In genomic region chr12:86947681-86948401, GRCm38 (mm10) we compare ENCODE assay signal across 9 mouse cellular contexts. TPM values are rescaled to one million over a fixed set of nuclear protein-coding genes. Genes with fewer than 3 reads are reported as not detected.
A peak's percentile ranks its signal among the peaks of the same experiment; 100 is the strongest.
DNase-seq lines count a peak whose midpoint lies in the region; ATAC-seq lines count a peak whose summit lies in the region.
"Had no signal": no experiment of that assay in that cellular context is flagged by ENCODE, and none has a peak within 500 bp of the region (broad histone marks: within the 10 kb centered on the region; RNA-seq: fewer than 3 reads in every experiment).

No protein-coding gene starts in this region.

- no peaks in the 10 kb centered on the region for H3K9me3 ChIP-seq in embryonic facial prominence, embryonic 10.5 days
- H3K9me3 ChIP-seq in limb, embryonic 13.5 days = no peaks in the 10 kb centered on the region
- H3K9me3 ChIP-seq in midbrain, embryonic 14.5 days (ENCODE audit: control insufficient read depth, low read length) = no peaks in the 10 kb centered on the region

- peak overlapping the region; percentile 81 for H3K4me3 ChIP-seq in embryonic facial prominence, embryonic 10.5 days
- peak overlapping the region; percentile 68 for H3K4me3 ChIP-seq in limb, embryonic 13.5 days
- peak overlapping the region; percentile 64 for H3K4me3 ChIP-seq in midbrain, embryonic 14.5 days (replicated peaks; ENCODE audit: low read depth, low read length)

- DNase-seq in urinary bladder, postnatal 14 days (ENCODE audit: low spot score) = peak; percentile 54
- DNase-seq in urinary bladder, postnatal 10 days (ENCODE audit: low spot score) = no peak
- peak; percentile 13 for DNase-seq in embryonic facial prominence, embryonic 10.5 days (ENCODE audit: low spot score)
- peak; percentile 48 to 57 for DNase-seq in gastrocnemius, postnatal 36 days
- DNase-seq in kidney, adult 18-20 months = peak; percentile 82
- DNase-seq in midbrain, embryonic 14.5 days = peak; percentile 57
- DNase-seq in Muller cell, postnatal 12 days (ENCODE audit: inconsistent ontology term) = no peak

- WGBS in embryonic facial prominence, embryonic 10.5 days = 22% methylated on average over 26 of the region's 26 CpGs
- 17% methylated on average over 26 of the region's 26 CpGs for WGBS in limb, embryonic 13.5 days
- 19% methylated on average over 26 of the region's 26 CpGs for WGBS in midbrain, embryonic 14.5 days

- H3K27ac ChIP-seq in embryonic facial prominence, embryonic 10.5 days (replicated peaks) = peak overlapping the region; percentile 99
- peak overlapping the region; percentile 78 for H3K27ac ChIP-seq in limb, embryonic 13.5 days
- peak overlapping the region; percentile 99 for H3K27ac ChIP-seq in midbrain, embryonic 14.5 days (replicated peaks; ENCODE audit: low read depth, low read length)

- H3K27me3 ChIP-seq in embryonic facial prominence, embryonic 10.5 days (replicated peaks; ENCODE audit: low read depth, poor library complexity, severe bottlenecking) = no peaks in the 10 kb centered on the region
- H3K27me3 ChIP-seq in limb, embryonic 13.5 days = no peaks in the 10 kb centered on the region
- no peaks in the 10 kb centered on the region for H3K27me3 ChIP-seq in midbrain, embryonic 14.5 days (ENCODE audit: control insufficient read depth, insufficient read depth, low read length)

- ATAC-seq in limb, embryonic 13.5 days (ENCODE audit: low FRiP score, low read depth) = peak; percentile 16; the same call in 1 of the 2 replicates
- peak; percentile 43 for ATAC-seq in midbrain, embryonic 14.5 days (ENCODE audit: low FRiP score, low TSS enrichment)

- peaks cover 15% of the 10 kb centered on the region for H3K36me3 ChIP-seq in embryonic facial prominence, embryonic 10.5 days (replicated peaks)
- peaks cover 5% of the 10 kb centered on the region for H3K36me3 ChIP-seq in limb, embryonic 13.5 days
- H3K36me3 ChIP-seq in midbrain, embryonic 14.5 days (ENCODE audit: control insufficient read depth, insufficient read depth, low read length) = peaks cover 3% of the 10 kb centered on the region

- intact Hi-C loops in gastrocnemius, postnatal 36 days (cut with DNase I) = no loop called here

- H3K4me2 ChIP-seq in limb, embryonic 13.5 days (replicated peaks) = peak overlapping the region; percentile 92
- peak overlapping the region; percentile 89 for H3K4me2 ChIP-seq in midbrain, embryonic 14.5 days (ENCODE audit: low read length)

- H3K4me1 ChIP-seq in embryonic facial prominence, embryonic 10.5 days = peaks cover 38% of the 10 kb centered on the region
- peaks cover 32% of the 10 kb centered on the region for H3K4me1 ChIP-seq in limb, embryonic 13.5 days
- H3K4me1 ChIP-seq in midbrain, embryonic 14.5 days (ENCODE audit: control insufficient read depth, insufficient read depth, low read length) = peaks cover 35% of the 10 kb centered on the region

- peak overlapping the region; percentile 92 for H3K9ac ChIP-seq in limb, embryonic 13.5 days
- peak overlapping the region; percentile 77 for H3K9ac ChIP-seq in midbrain, embryonic 14.5 days (replicated peaks; ENCODE audit: low read length)

RNA-seq across cellular contexts. Expression of gene Cipc, which starts 1.0 kb away (rescaled TPM):
- 35.1 and 37.1 TPM in 2 replicates for polyA plus RNA-seq in embryonic facial prominence, embryonic 10.5 days (2016; fragmentation: Nextera tagmentation; extraction: Ambion mirVana)
- 10 to 100 TPM; 26.3 to 30.3 TPM for total RNA-seq in gastrocnemius, postnatal 36 days (2021)
- 23.6 and 24.7 TPM in 2 replicates for polyA plus RNA-seq in limb, embryonic 13.5 days (2015; fragmentation: Nextera tagmentation; extraction: Ambion mirVana)
- polyA plus RNA-seq in midbrain, embryonic 14.5 days (2014; fragmentation: Nextera tagmentation; extraction: Ambion mirVana) = 42.5 and 61.0 TPM in 2 replicates

RNA-seq across cellular contexts. Expression of gene Zdhhc22, which starts 42.4 kb away (rescaled TPM):
- 0.05 and 0.06 TPM in 2 replicates for polyA plus RNA-seq in embryonic facial prominence, embryonic 10.5 days (2016; fragmentation: Nextera tagmentation; extraction: Ambion mirVana)
- total RNA-seq in gastrocnemius, postnatal 36 days (2021) = not detected
- not detected in 2 replicates for polyA plus RNA-seq in limb, embryonic 13.5 days (2015; fragmentation: Nextera tagmentation; extraction: Ambion mirVana)
- 9.0 and 10.7 TPM in 2 replicates for polyA plus RNA-seq in midbrain, embryonic 14.5 days (2014; fragmentation: Nextera tagmentation; extraction: Ambion mirVana)
- total RNA-seq: common myeloid progenitor, adult 5-6 weeks had no signal

Comparison
In these comparisons a context has a peak if more than half of its experiments do, and no peak if none do; other contexts are left out.
1. DNase-seq: peak in urinary bladder, postnatal 14 days (single experiment), embryonic facial prominence, embryonic 10.5 days (single experiment), gastrocnemius, postnatal 36 days (2 of 2), kidney, adult 18-20 months (single experiment) and midbrain, embryonic 14.5 days (single experiment); none in urinary bladder, postnatal 10 days (single experiment) and Muller cell, postnatal 12 days (single experiment).
2. Peak in every context shown above with its lines, with median percentiles within 50 percentile points of each other: H3K27ac ChIP-seq and H3K4me3 ChIP-seq.